Mouse (Mus musculus) splenic B cell, adult 2 months (primary cell): ENCODE data around the gene Wnt7b.

Experiments
- DNase-seq: peaks from one replicate; pipeline ENCODE4 v3.0.0-alpha.2; 2011; ENCODE audit warnings: low read depth, low spot score
- H3K27me3 ChIP-seq: 2 replicates; pipeline ENCODE4 v1.6.1; 2012; ENCODE audit warnings: mild to moderate bottlenecking, low read length, moderate library complexity, mixed read lengths; ENCODE audit not compliant: control insufficient read depth, poor library complexity, insufficient read depth, severe bottlenecking
- H3K36me3 ChIP-seq: 2 replicates; pipeline ENCODE4 v1.6.1; 2012; ENCODE audit warnings: mild to moderate bottlenecking, low read length, moderate library complexity, mixed read lengths; ENCODE audit not compliant: control insufficient read depth, poor library complexity, insufficient read depth, severe bottlenecking

Wnt7b gene

DNA sequence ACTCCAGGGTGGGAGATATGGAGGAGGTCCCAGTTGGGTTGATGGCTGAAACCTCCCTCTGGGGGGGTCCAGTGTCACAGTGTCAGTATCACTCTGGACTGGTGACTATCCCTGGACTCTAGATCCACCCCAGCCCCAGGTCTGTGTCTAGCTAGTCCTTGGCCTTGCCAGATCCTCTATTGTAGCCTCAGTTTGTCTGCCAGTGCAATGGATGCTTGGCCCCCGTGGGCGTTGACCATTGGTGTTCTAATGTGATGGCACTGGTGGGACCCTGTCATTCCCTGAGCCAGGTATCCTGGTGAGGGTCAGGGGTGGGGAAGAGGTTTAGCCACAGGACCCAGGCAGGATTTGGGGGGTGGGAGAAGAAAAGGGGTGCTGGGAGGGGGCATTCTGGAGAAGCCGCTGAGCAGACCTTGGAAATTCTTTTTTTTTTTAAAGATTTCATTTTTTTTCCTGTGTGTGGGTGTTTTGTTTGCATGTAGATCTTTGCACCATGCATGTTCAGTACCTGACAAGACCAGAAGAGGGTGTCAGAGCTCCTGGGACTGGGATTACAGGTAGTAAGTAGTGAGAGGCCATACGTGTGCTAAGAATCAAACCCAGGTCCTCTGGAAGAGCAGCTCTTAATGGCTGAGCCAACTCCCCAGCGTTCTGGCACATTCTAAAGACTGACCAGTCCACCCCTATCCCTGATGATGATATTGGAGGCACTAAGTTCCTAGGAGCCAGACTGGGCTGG is 27.2 kb upstream of the Wnt7b start:
- no peaks in the 10 kb centered on the region; the same call in 1 of the 2 replicates for H3K27me3 ChIP-seq
- no peaks in the 10 kb centered on the region for H3K36me3 ChIP-seq
- peak; percentile 37 for DNase-seq

DNA sequence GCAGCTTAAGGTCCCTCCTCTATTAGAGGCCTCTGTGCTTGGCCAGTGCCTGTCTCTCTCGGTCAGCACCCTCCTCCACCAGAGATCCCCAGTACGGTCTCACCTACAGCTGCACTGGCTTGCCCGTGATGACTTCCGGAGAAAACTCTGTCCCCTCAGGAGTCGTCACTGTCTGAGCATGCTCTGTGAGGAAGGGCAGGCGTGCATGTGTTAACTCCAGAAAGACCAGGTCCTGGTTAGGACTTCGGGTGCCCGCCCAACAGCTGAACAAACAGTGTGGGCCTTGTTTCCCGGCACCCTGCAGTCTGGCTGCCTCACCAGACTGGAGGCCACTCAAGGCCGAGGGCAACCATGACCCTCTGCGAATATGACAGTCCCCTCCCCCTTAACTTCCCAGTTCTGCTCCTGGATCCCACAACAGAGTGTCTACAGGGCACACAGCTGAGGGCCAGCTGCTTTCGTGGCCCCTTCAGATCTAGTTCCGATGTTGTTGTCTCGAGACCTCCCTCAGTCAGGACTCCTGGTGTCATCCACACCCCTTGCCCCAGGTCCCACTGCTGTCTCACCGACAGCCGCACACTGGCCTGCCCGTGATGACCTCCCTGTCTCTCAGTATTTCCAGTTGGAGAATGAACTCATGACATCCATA is 23.8 kb upstream of the Wnt7b start:
- Histone ChIP-seq H3K36me3 (no peaks in the 10 kb centered on the region), H3K27me3 (no peaks in the 10 kb centered on the region; the same call in 1 of the 2 replicates)
- DNase-seq: no peak

DNA sequence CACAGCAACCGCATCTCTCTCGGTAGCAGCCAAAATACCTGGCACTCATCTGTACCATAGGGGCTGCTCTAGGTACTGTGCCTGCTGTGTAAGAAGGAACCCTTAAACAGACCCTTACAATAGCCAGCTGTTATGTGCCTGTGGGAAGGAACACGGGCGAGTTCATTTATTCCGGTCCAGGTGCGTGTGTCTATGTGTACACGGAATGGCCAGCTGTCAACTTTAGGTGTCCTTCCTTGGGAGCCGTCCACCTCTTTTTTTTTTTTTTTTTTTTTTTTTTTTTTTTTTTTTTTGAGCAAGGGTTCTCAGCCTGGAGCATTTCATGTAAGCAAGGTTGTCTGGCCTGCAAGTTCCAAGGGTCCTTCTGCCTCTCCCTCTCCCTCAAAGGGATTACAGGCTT is 22.7 kb upstream of the Wnt7b start:
- no peak for DNase-seq
- Histone ChIP-seq H3K27me3 (no peaks in the 10 kb centered on the region; the same call in 1 of the 2 replicates), H3K36me3 (no peaks in the 10 kb centered on the region)

DNA sequence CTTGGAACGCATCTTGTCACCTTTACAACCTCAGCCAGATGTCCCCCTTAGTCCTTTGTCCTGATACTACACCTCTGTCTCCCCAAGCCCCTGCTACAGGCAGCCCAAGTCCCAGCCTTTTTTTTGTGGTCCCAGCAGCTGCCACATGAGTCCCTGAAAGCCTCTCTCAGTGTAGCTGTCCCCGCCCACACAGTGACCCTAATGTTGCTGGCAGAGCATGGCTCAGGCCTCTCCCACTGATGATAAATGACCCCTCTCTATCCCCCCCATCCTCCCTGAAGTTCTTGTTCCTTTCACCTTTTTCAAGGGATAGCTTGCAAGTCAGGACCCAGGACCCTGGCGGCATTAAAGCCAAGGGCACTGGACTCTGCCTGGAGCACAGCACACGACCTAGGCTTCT is 22.2 kb upstream of the Wnt7b start:
- no peaks in the 10 kb centered on the region for H3K36me3 ChIP-seq
- no peaks in the 10 kb centered on the region; the same call in 1 of the 2 replicates for H3K27me3 ChIP-seq
- no peak for DNase-seq

DNA sequence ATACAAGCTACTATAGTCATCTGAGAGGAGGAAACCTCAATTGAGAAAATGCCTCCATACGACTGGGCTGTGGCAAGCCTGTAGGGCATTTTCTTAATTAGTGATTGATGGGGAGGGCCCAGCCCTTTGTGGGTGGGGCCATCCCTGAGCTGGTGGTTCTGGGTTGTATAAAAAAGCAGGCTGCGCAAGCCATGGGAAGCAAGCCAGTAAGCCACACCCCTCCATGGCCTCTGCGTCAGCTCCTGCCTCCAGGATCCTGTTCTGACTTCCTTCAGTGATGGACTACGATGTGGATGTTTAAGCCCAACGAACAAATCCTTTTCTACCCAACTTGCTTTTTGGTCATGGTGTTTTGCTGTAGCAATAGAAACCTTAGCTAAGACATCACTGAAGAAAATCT is 21.1 kb upstream of the Wnt7b start:
- no peaks in the 10 kb centered on the region for H3K36me3 ChIP-seq
- DNase-seq: no peak

DNA sequence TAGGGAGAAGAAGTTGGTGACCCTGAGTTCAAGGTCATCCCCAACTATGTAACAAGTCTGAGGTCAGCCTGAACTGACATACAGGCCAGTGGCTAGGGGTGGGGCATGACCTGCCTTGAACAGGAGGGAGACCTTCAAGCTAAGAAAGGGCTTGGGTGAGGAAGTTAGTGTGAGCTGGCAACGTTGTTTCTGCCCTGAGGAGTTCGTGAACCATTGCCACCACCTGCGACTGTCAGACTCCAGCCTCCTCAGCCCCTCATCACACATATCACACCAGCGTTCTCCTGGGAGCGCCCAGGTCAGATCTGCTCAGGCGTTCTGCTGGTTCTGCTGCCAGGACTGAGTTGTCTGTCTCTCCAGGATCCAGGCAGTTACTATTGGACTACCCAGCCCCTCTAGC is 20.5 kb upstream of the Wnt7b start:
- H3K36me3 ChIP-seq: no peaks in the 10 kb centered on the region
- no peak for DNase-seq
- H3K27me3 ChIP-seq: no peaks in the 10 kb centered on the region

More for the DNA sequence above, 21.1 kb upstream of the Wnt7b start:
- H3K27me3 ChIP-seq: no peaks in the 10 kb centered on the region; the same call in 1 of the 2 replicates

DNA sequence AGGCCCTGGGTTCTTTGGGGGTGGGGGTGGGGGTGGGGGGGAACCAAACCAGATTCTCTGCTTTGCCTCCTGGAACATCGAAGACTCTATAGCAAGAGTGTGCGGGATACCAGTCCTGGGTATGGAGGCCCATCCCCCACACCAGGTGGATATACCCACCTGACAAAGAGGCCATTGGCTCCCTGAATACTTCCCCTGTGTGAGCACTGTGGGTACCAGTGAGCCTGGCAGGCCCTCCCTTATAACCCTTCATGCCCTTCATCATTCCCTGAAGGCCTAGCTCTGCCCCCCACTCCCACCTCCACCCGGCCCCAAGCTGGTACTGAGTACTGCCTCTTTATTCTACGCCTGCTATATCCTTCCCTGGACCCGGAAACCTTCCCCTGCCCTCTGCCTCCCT is 19.7 kb upstream of the Wnt7b start:
- H3K36me3 ChIP-seq: no peaks in the 10 kb centered on the region
- no peaks in the 10 kb centered on the region for H3K27me3 ChIP-seq
- DNase-seq: no peak

DNA sequence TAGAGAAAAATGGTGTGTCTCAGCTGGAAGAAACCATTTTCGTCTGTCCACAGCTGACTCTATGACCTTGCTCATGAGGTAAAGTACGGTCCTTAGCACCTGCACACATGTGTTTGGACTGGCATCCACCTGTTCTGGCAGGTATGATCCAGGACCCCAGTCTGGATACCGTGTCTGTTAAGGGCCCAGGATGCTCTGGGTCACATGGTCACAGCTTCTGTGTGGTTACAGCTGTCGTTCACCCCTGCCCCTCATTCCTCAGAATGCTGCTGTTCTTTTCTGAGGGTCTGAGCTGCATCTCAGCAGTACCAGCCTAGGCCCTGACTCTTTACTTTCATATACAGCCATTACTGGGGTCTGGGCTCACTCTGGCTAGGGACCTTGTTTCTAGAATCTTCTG is 18.9 kb upstream of the Wnt7b start:
- no peaks in the 10 kb centered on the region for H3K36me3 ChIP-seq
- no peaks in the 10 kb centered on the region for H3K27me3 ChIP-seq
- no peak for DNase-seq

DNA sequence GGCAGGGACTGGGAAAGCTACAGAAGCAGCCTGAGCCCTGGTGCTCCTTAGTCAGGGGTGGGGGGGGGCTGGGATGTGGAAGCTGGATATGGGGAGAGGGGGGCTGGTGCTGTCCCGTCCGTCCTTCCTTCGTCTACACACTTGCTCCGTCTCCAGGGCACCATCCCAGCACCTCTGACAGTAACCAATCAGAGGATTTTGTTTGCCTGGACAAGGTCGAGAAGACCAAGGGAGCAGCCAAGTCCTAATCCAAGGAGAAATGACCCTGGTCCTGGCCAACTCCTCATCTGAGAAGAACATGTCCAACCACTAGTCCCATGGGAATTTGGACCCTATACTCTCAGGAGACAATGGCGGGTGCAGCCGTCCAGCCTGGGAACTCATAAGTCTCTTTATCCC is 18.4 kb upstream of the Wnt7b start:
- no peak for DNase-seq
- Histone ChIP-seq H3K36me3 (no peaks in the 10 kb centered on the region), H3K27me3 (no peaks in the 10 kb centered on the region)

DNA sequence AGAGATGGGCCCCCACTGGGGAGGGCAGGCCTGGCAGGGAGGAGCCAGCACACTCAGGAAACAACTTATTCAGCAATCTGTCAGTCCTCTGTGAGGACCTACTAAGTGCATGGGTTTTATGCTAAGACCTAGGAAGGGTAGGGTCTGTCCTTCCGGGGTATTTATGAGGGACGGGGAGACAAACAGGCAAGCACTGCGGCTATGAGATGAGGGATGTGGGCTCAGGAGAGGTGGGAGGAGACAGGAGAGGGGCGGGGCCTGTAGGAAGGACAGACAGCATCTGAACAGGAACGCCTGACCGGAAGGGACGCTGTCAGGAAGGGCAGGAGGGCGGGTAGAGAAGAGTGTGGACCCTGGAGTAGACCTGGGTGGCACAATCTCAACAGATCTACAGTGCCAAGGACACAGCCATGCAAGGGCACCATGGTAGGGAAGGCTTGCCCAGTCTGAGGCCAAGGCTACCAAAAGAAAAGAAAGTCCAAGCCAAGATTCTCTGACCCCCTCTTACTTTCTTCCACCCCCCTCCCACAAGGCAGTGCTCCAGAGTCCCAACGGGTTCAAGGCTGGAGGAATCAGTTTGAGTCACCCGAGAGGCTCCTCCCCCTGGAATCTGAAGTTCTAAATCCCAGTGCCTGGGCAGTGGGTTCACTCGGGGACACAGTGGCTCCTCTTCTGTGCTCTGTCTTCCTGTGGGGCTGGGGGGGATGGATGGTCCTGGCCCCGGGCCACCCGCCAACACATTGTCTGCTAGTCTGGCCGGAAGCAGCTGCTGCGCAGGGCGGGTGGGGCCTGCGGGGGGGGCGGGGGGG is 17.8 kb upstream of the Wnt7b start:
- H3K36me3 ChIP-seq: no peaks in the 10 kb centered on the region
- H3K27me3 ChIP-seq: no peaks in the 10 kb centered on the region
- no peak for DNase-seq

DNA sequence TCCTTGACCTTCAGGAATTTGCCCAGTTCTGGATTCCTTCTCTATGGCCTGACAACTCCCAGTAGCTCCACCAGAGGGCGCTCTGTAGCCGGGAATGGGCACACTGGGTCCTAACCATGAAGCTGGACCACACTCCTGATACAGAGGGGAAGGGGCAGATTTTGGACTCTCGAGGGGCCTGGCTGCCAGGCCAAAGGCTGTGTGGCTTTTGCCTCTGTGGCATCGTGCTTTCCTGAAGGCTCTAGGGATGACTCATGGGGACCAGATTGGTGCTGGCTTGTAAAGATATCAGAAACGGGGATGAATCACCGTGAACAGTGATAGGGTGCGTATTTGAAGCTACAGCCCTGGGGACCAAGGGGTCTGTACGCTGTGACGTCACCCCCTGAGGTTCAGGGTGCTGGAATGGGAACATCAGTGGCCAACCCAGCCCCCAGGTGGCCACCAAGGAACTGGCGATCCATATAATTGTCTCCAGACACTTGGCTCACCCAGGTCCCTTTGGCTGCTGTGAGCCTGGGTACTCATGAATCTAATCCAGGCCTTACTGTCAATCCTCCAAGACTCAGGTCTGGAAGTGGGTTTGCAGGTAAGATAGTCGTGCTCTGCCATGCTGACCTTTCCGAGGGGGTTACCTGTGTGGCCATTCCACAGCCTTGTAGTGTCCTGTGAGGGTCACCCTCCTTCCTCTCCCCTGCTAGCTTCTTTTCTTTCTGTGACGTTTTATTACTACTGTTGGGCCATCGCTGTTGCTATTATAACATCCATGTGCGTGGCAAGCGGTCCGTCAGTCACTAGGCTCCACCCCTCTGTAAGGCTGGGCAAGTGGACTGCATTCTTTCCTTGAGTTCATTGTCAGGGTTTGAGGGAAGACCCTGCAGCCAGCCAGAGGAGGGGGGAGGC is 17.0 kb upstream of the Wnt7b start:
- DNase-seq: peak; percentile 61
- H3K36me3 ChIP-seq: no peaks in the 10 kb centered on the region

DNA sequence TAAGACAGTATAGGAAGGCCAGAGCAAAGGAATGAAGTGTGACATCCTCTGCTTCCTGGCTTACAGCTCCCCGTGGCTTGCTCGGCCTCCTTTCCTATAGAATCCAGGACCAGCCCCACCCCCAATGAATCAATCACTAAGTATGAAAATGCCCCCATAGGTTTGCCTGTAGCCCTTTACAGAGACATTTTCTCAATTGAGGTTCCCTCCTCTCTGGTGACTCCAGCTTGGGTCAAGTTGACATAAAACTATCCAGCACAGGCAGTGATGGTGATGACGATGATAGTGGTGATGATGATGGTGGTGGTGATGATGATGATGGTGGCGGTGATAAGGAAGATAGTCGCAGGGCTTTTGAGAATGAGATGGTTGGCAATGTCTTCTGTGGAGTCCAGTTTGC is 16.2 kb upstream of the Wnt7b start:
- H3K27me3 ChIP-seq: no peaks in the 10 kb centered on the region
- no peaks in the 10 kb centered on the region for H3K36me3 ChIP-seq
- DNase-seq: no peak

More for the DNA sequence above, 17.0 kb upstream of the Wnt7b start:
- H3K27me3 ChIP-seq: no peaks in the 10 kb centered on the region

DNA sequence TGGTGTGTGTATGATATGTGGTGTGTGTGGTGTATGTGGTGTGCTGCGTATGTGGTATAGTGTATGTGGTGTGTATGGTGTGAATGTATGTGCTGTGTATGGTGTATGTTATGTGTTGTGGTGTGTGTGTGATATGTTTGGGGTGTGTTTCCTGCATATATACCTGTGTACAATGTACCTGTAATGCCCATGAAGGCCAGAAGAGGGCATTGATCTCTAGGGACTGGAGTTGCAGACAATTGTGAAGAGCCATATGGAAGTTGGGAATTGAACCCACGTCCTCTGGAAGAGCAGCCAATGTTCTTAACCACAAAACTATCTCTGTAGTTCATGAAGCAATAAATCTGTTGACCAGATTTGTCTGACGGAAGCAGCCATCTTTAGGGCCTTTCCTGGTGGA is 15.1 kb upstream of the Wnt7b start:
- no peaks in the 10 kb centered on the region for H3K36me3 ChIP-seq
- DNase-seq: peak; percentile 19
- H3K27me3 ChIP-seq: no peaks in the 10 kb centered on the region

DNA sequence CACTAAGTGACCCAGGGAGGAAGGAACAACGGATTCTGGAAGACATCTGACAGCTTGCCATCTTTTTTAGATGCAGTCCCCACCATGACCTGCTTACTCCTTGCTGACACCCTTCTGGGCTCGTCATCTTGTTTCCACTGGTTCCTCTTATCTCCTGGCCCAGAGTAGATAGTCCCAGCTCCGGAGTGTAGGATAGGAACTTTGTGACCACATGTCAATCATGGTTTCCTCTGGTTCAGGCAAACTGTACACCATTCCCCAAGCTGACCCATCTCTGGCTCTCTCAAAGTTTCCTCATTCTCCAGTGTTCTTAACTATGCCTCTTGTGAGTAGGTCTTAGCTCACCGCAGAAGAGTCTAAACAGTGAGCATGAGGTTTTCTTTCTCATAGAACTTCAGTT is 10.4 kb upstream of the Wnt7b start:
- no peak for DNase-seq
- no peaks in the 10 kb centered on the region for H3K27me3 ChIP-seq
- H3K36me3 ChIP-seq: no peaks in the 10 kb centered on the region
